Mouse (Mus musculus): ENCODE data around the gene Klhl36. TPM values are rescaled to one million over a fixed set of nuclear protein-coding genes. Genes with fewer than 3 reads are reported as not detected.

Klhl36 gene
- polyA plus RNA-seq, 1 experiment from 2014 or later: 14.7 TPM

DNA sequence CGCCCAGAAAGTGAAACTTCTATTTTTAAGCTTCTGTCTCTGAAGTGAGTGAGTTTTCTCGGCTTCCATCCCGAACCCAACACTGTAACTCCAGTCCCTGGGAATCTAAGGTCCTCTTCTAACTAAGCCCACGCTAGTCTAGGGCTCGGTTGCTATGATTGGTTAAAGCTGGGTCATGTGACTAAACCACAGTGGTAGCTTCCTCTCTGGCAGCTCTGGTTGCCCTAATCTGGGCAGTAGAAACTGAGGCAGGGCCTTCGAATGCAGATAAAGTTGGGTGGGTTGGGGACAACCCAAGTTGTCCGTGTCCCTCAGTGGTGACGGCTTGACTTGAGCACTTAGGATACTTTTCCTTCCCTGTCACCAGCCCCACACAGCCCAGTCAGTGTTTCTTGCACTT, 8.5 kb upstream of the Klhl36 start:
- Histone ChIP-seq H3K4me2 (no peak overlapping the region), H3K4me3 (no peak overlapping the region), H3K27me3 (no peaks in the 10 kb centered on the region), H3K9ac (no peak overlapping the region), H3K27ac (no peak overlapping the region), H3K36me3 (no peaks in the 10 kb centered on the region), H3K4me1 (no peaks in the 10 kb centered on the region), H3K9me3 (no peaks in the 10 kb centered on the region)
- no peak for ATAC-seq (ENCODE audit: borderline replicate concordance, extremely low read depth, low FRiP score, low TSS enrichment)
- 68% methylated on average over 8 of the region's 8 CpGs for WGBS

DNA sequence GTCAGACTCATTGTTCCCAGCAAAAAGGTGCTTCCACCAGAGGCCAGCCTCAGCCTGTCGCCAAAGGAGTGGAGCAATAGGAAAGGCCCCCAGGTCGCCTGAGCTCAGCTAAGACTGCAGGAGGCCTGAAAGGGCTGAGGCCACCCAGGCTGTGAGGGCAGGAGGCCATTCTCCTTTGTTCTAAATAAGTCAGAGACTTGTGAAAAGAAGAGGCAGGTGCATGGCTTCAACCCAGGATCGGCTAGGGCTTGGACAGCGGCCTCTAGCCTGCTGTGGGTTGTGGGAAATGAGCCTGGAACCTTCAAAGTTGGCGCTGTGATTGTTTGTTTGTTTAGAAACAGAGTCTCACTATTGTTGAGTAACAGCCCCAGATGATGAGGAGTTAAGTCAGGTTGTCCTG, 8.0 kb upstream of the Klhl36 start:
- H3K4me2 ChIP-seq: no peak overlapping the region
- H3K36me3 ChIP-seq: no peaks in the 10 kb centered on the region
- no peak overlapping the region for H3K4me3 ChIP-seq
- no peak overlapping the region for H3K9ac ChIP-seq
- ATAC-seq (ENCODE audit: borderline replicate concordance, extremely low read depth, low FRiP score, low TSS enrichment): no peak
- H3K9me3 ChIP-seq: no peaks in the 10 kb centered on the region
- no peaks in the 10 kb centered on the region for H3K4me1 ChIP-seq
- no peaks in the 10 kb centered on the region for H3K27me3 ChIP-seq
- no peak overlapping the region for H3K27ac ChIP-seq
- WGBS: 47% methylated on average over 5 of the region's 5 CpGs

- no peak for ATAC-seq (ENCODE audit: borderline replicate concordance, extremely low read depth, low FRiP score, low TSS enrichment)
- 64% methylated on average over 5 of the region's 5 CpGs for WGBS
- H3K27ac ChIP-seq: no peak overlapping the region
- H3K27me3 ChIP-seq: no peaks in the 10 kb centered on the region; the same call in 1 of the 2 replicates
- no peaks in the 10 kb centered on the region for H3K4me1 ChIP-seq
- H3K4me2 ChIP-seq: no peak overlapping the region
- H3K9ac ChIP-seq: no peak overlapping the region
- no peaks in the 10 kb centered on the region for H3K9me3 ChIP-seq
- H3K4me3 ChIP-seq: no peak overlapping the region
- no peaks in the 10 kb centered on the region for H3K36me3 ChIP-seq
Observed at GRCm38 (mm10) chr8:119855656-119856055, 6.4 kb upstream of the Klhl36 start.

- H3K36me3 ChIP-seq: no peaks in the 10 kb centered on the region
- no peak overlapping the region for H3K27ac ChIP-seq
- H3K27me3 ChIP-seq: no peaks in the 10 kb centered on the region; the same call in 1 of the 2 replicates
- no peak overlapping the region for H3K4me2 ChIP-seq
- 68% methylated on average over 6 of the region's 6 CpGs for WGBS
- H3K4me3 ChIP-seq: no peak overlapping the region
- no peaks in the 10 kb centered on the region for H3K9me3 ChIP-seq
- no peak overlapping the region for H3K9ac ChIP-seq
- peaks cover 8% of the 10 kb centered on the region for H3K4me1 ChIP-seq
- no peak for ATAC-seq (ENCODE audit: borderline replicate concordance, extremely low read depth, low FRiP score, low TSS enrichment)
Observed at GRCm38 (mm10) chr8:119857767-119858166, 4.3 kb upstream of the Klhl36 start.

GRCm38 (mm10) chr8:119862390-119862734, 296 bp downstream of the Klhl36 start:
- H3K4me2 ChIP-seq: peak overlapping the region; percentile 87
- no peaks in the 10 kb centered on the region; the same call in 1 of the 2 replicates for H3K27me3 ChIP-seq
- H3K4me3 ChIP-seq: peak overlapping the region; percentile 56
- peak overlapping the region; percentile 27 for H3K27ac ChIP-seq
- ATAC-seq (ENCODE audit: borderline replicate concordance, extremely low read depth, low FRiP score, low TSS enrichment): peak; percentile 59; the same call in 1 of the 2 replicates
- H3K36me3 ChIP-seq: no peaks in the 10 kb centered on the region
- H3K4me1 ChIP-seq: peaks cover 13% of the 10 kb centered on the region
- H3K9ac ChIP-seq: peak overlapping the region; percentile 53
- 1% methylated on average over 18 of the region's 19 CpGs for WGBS
- no peaks in the 10 kb centered on the region for H3K9me3 ChIP-seq

DNA sequence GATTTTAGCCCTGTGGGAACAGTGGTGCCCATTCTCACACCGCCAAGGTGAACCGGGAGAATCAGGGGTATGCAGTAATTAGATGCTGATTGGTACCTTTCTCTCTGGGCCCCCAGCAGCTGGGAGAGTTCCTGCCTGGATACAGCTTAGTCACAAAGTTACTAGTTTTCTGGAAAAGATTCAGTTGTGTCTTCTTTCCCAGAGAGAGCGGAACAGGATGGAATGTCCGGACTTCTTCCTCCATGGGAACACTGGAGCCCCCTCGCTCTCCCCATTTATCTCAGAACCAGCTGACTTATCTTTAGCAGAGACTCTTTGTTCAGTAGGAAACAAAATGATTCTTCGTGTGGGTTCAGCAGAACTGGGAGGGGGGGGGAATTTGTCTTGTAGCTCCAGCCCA, 683 bp downstream of the Klhl36 start:
- ATAC-seq (ENCODE audit: borderline replicate concordance, extremely low read depth, low FRiP score, low TSS enrichment): no peak
- no peaks in the 10 kb centered on the region; the same call in 1 of the 2 replicates for H3K27me3 ChIP-seq
- 9% methylated on average over 6 of the region's 6 CpGs for WGBS
- peaks cover 13% of the 10 kb centered on the region for H3K4me1 ChIP-seq
- peak overlapping the region; percentile 87 for H3K4me2 ChIP-seq
- peak overlapping the region; percentile 27; the same call in 1 of the 2 replicates for H3K27ac ChIP-seq
- H3K4me3 ChIP-seq: peak overlapping the region; percentile 56
- H3K36me3 ChIP-seq: no peaks in the 10 kb centered on the region
- no peaks in the 10 kb centered on the region for H3K9me3 ChIP-seq
- H3K9ac ChIP-seq: peak overlapping the region; percentile 53

- no peak overlapping the region for H3K27ac ChIP-seq
- H3K36me3 ChIP-seq: peaks cover 26% of the 10 kb centered on the region
- H3K4me2 ChIP-seq: no peak overlapping the region
- ATAC-seq (ENCODE audit: borderline replicate concordance, extremely low read depth, low FRiP score, low TSS enrichment): no peak
- 64% methylated on average over 20 of the region's 20 CpGs for WGBS
- H3K9ac ChIP-seq: no peak overlapping the region
- H3K9me3 ChIP-seq: no peaks in the 10 kb centered on the region
- no peak overlapping the region for H3K4me3 ChIP-seq
- no peaks in the 10 kb centered on the region for H3K27me3 ChIP-seq
- no peaks in the 10 kb centered on the region for H3K4me1 ChIP-seq
Observed at GRCm38 (mm10) chr8:119869616-119870015, 7.5 kb downstream of the Klhl36 start.

DNA sequence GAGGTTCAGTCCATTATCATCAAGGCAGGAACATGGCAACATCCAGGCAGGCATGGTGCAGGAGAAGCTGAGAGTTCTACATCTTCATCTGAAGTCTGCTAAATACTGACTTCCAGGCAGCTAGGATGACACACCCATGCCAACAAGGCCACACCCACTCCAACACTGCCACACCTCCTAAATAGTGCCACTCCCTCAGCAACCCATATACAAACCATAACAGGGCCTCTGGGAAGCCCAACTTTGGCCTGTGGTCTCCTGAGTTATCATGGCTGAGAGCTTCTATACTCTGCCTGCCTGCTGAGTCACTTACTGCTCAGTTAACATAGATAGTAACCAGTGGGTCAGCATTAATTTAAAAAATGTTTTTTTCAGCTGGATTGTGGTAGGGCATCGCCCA, 11.1 kb downstream of the Klhl36 start:
- no peak for ATAC-seq (ENCODE audit: borderline replicate concordance, extremely low read depth, low FRiP score, low TSS enrichment)
- Histone ChIP-seq H3K4me2 (no peak overlapping the region), H3K9me3 (no peaks in the 10 kb centered on the region), H3K36me3 (peaks cover 26% of the 10 kb centered on the region), H3K4me3 (no peak overlapping the region), H3K9ac (no peak overlapping the region), H3K27me3 (no peaks in the 10 kb centered on the region), H3K27ac (no peak overlapping the region), H3K4me1 (no peaks in the 10 kb centered on the region)
- 98% methylated on average over 1 of the region's 1 CpGs for WGBS

DNA sequence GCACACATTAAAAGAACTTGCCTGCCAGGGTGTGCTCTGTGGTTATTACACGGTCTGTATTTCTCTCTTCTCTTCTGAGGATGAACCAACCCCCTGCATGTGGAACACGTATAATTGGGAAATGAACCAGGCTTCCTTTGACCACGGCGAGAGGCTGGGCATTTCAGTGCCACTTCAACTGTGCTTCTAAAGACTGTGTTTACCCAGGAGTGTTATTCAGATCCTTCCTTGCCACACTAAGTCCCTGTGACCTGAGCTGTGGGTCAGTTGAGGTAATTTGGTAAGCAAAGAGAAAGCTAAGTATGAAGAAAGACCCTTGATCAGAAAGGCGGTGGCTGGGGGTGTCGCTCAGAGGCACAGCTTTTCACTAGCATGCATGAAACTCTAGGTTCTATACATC, 19.2 kb downstream of the Klhl36 start:
- Histone ChIP-seq H3K4me3 (no peak overlapping the region), H3K27ac (no peak overlapping the region), H3K9ac (no peak overlapping the region), H3K4me2 (no peak overlapping the region), H3K36me3 (no peaks in the 10 kb centered on the region), H3K4me1 (peaks cover 11% of the 10 kb centered on the region), H3K27me3 (no peaks in the 10 kb centered on the region), H3K9me3 (no peaks in the 10 kb centered on the region)
- ATAC-seq (ENCODE audit: borderline replicate concordance, extremely low read depth, low FRiP score, low TSS enrichment): no peak
- 55% methylated on average over 6 of the region's 6 CpGs for WGBS

DNA sequence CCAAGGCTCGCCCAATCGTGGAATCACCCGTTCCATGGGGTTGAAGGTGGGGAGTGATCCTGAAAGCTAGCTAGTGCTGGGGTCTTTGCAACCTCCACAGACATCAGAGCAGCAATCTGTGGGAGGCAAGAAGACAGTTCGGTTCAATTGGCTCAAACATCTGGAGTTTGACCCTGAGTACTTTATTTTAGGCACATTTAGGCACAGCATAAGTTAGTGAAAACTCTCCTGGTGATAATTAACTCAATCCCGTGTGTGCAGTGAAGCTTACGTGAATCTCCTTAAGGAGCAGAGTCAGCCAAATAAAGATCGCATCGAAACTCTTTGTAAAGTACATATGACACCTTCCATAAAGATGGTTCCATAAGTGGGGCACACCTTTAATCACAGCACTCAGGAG, 19.9 kb downstream of the Klhl36 start:
- Histone ChIP-seq H3K36me3 (no peaks in the 10 kb centered on the region), H3K9ac (no peak overlapping the region), H3K4me2 (no peak overlapping the region), H3K4me1 (peaks cover 11% of the 10 kb centered on the region), H3K4me3 (no peak overlapping the region), H3K9me3 (no peaks in the 10 kb centered on the region), H3K27ac (no peak overlapping the region), H3K27me3 (no peaks in the 10 kb centered on the region)
- ATAC-seq (ENCODE audit: borderline replicate concordance, extremely low read depth, low FRiP score, low TSS enrichment): no peak
- WGBS: 83% methylated on average over 8 of the region's 8 CpGs

GRCm38 (mm10) chr8:119883281-119883680, 21.2 kb downstream of the Klhl36 start:
- WGBS: 88% methylated on average over 7 of the region's 7 CpGs
- H3K9me3 ChIP-seq: no peaks in the 10 kb centered on the region

DNA sequence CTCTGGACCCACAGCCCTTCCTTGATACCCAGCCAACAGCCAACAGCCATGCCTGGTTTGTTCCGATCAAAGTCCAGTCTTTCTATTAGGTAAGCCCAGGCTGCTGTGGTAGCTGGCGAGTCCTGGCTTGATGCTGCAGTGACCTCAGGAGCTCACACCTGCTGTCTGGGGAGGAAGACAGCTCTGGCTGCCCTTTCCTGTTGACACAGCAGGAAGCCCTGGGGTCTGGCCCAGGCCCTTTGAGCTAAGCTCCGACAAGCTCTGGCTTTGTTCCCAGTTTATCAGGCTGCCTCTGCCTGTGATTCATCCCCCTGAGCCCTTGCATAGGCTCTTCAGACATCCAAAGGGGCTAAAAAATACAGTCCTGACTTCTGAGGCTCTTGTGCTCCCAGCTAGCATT, 23.5 kb downstream of the Klhl36 start:
- Histone ChIP-seq H3K4me2 (no peak overlapping the region), H3K4me1 (peaks cover 11% of the 10 kb centered on the region), H3K9ac (no peak overlapping the region), H3K9me3 (no peaks in the 10 kb centered on the region), H3K4me3 (no peak overlapping the region), H3K27me3 (no peaks in the 10 kb centered on the region), H3K36me3 (no peaks in the 10 kb centered on the region), H3K27ac (peak overlapping the region; percentile 11; the same call in 1 of the 2 replicates)
- ATAC-seq (ENCODE audit: borderline replicate concordance, extremely low read depth, low FRiP score, low TSS enrichment): peak; percentile 80
- 23% methylated on average over 3 of the region's 3 CpGs for WGBS

More at GRCm38 (mm10) chr8:119883281-119883680, 21.2 kb downstream of the Klhl36 start:
- Histone ChIP-seq H3K27me3 (no peaks in the 10 kb centered on the region), H3K4me1 (peaks cover 11% of the 10 kb centered on the region), H3K27ac (no peak overlapping the region), H3K4me2 (no peak overlapping the region), H3K4me3 (no peak overlapping the region), H3K9ac (no peak overlapping the region), H3K36me3 (no peaks in the 10 kb centered on the region)
- no peak for ATAC-seq (ENCODE audit: borderline replicate concordance, extremely low read depth, low FRiP score, low TSS enrichment)

GRCm38 (mm10) chr8:119887130-119887529, 25.1 kb downstream of the Klhl36 start:
- Histone ChIP-seq H3K9me3 (no peaks in the 10 kb centered on the region), H3K9ac (no peak overlapping the region), H3K4me3 (no peak overlapping the region), H3K27me3 (no peaks in the 10 kb centered on the region), H3K4me2 (no peak overlapping the region), H3K4me1 (peaks cover 11% of the 10 kb centered on the region), H3K27ac (no peak overlapping the region), H3K36me3 (no peaks in the 10 kb centered on the region)
- ATAC-seq (ENCODE audit: borderline replicate concordance, extremely low read depth, low FRiP score, low TSS enrichment): no peak
- 88% methylated on average over 3 of the region's 3 CpGs for WGBS
